Mouse (Mus musculus): ENCODE data around the gene Tnpo3.

The Tnpo3 gene

DNA sequence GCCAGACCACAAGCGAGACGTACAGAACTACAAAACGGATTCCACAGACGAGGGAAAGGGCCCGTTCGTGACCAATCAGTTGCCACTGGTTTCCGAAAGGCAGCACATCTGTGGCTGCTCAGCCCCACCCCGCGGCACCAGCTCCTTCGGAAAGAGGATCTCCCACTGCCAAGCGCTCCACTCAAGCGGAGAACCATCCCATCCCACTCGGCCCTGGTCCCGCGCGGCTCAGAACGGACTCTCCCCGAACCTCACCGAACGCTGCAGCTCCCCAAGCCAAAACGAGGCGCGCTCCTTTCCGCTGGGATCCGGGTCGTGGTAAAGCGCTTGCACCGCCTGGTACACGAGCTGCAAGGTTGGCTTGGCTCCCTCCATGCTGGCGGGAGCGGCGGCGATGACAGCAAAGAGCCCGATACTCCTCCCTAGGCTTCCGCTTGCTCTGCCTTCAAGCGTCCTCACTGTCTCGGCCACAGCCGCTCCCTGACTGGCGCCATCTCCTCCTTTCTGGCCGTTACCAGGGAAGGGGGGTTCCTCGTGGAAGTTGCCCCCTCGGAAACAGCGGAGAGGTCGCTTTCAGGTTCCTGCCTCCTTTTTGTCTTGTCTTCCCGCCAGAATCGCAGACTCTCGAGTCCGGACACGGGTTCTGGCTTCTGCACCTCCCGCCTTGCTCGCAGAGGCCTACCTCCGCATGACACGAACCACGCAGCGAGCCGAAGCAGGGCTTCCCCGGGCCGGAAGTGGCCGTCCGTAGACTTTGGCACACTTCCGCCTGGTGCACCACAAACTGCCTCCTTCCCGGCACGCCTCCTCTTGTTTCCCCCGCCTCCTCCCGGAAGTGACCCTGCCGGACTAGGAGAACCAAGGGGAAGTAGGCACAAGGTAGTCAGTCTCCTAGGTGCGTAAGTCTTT lies at the start of gene Tnpo3:
Gene Tnpo3 (minus strand): TSS at position 777 of the 909 bp plus-strand sequence.
- DNase-seq (ENCODE audit: low spot score): peak; percentile 81

DNA sequence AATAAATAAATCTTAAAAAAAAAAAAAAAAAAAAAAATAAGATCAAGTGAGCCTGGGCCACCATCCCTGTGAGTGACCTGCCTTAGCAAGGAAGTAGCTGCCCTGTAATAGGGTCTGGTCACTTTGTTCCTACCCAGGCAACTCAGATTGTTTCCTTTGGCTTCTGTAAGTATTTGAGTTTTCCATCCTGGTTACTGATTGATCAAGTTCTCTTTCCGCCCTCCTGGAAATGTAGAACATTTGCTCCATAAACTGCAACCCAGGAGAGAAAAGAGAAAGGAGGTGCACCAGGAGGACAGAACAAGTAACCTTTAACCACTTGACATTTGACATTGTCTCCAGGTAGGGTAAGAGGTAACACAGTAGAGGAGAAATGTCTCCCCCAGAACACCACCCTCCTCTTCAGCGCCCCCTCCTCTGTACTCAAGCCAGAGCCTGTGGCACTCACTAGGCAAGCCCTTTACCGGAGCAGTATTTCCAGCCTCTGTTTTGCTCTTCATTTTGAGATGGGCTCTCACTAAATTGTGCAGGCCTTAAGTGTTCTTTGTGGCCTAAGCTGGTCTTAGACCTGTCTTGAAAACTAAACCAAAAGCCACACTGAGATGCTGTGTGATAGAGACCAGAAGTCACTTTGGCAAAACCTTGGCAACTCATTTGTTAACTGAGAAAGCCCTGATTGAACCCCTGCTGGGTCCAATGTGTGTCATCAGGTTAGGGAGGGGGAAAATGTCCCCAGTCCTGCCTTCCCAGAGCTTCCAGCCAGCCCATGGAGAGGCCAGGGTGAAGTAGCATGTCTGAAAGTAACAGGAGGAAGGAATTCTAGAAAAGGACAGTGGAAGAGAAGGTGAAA lies 49.2 kb upstream of the Tnpo3 start:
- no peak for DNase-seq (ENCODE audit: low spot score)

DNA sequence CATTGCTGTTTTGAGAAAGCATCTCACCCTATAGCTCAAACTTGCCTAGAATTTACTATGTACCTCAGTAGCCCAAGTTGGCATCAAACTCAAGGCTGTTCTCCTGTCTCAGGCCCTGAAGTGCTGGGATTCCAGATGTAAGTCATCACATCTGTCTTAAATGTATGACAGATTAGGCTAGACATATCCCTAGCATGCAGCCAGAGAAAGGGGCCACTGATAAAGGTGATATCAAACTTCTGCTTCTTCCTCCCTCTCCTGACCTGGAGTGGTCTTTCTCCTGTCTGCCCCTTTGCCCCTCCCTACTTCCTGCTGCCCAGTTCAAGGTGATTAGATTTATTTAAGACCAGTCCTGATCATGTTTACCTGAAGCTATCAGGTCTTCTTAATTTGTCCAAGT lies 43.6 kb upstream of the Tnpo3 start:
- no peak for DNase-seq (ENCODE audit: low spot score)

DNA sequence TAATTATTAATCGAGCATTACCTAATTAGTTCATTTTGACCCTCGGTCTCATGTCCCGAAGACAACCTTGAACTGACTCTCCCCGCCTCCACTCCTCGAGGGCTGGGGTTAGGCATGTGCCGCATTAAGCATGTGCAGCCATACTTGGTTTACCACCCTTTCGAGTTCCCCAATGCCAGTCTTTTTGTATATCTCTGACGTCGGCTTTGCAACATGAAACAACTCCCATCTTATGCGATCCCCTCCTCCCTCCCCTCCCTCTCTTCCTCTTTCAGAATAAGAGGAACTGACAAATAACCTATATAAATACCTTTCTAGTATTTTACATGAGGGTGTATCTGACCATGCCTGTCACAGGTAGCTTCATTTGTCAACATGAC lies 40.5 kb upstream of the Tnpo3 start:
- no peak for DNase-seq (ENCODE audit: low spot score)

DNA sequence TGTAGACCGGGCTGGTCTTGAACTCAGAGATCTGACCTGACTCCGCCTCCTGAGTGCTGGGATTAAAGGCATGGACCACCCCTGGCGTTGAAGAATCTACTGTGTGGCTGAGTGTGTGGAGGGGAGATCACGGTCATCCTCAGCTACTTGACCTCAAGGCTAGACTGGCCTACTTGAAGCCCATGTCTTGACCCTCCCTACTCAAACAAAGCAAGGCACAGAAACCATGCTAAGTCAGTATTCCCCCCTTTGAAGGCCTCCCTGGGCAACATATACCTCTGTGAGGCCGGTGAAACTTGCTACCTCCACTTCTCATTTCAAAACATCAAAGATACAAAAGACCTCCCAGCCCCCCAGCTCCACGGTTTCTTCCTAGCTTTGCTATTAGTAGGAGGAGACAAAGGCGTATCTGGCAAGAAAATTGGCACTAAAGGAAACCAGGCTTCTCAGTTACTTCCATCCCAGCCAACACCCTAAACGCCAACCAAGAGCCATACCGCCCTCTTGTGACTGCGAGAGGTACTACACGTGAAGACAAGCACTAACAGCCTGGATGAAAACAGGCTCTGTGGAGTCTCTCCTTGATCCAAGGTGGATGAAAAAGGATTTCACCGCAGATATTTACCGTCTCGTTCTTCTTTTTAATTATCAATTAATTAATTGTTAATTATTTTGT lies 39.9 kb upstream of the Tnpo3 start:
- DNase-seq (ENCODE audit: low spot score): peak; percentile 82

DNA sequence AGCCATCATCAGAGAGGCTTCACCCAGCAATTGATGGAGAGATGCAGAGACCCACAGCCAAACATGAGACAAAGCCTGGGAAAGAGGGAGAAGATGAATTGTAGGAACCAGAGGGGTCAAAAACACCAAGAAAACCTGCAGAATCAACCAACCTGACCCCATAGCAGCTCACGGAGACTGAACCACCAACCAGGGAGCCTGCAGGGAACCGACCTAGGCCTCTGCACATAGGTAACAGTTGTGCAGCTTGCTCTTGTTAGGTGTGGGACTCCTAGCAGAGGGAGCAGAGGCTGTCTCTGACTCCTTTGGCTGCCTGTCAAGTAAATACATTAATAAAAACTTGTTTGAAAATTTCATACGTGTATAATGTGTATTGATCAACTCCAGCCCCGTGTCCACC lies 32.1 kb upstream of the Tnpo3 start:
- DNase-seq (ENCODE audit: low spot score): no peak

DNA sequence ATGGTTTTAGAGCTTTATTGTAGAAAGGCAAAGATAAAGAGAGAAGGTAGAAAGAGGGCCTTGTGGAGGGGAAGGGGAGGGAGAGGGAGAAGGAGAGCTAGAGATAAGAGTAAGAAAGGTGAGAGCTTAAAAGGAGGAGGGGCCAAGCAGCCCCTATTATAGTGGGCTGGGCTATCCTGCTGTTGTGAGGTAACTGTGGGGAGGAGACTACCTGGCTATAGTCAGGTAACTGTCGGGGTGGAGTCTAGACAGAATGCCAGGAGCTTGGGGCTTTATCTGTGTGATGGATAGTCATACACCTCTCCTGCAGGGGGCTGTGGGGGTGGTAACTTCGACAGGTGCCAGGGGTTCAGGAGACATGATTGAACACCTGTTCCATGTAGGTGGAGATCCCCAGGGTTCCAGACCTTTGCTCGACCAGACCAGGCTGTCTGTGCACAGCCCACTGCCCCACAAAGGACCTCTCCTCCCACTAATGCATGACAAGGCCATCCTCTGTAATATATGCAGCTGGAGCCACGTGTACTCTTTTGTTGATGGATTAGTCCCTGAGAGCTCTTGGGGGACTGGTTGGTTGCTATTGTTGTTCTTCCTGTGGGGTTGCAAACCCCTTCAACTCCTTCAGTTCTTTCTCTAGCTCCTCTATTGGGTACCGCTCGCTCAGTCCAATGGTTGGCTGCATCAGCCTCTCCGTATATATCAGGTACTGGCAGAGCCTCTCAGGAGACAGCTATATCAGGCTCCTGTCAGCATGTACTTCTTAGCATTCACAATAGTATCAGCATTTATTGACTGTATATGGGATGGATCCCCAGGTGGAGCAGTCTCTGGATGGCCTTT lies 30.1 kb upstream of the Tnpo3 start:
- DNase-seq (ENCODE audit: low spot score): no peak

DNA sequence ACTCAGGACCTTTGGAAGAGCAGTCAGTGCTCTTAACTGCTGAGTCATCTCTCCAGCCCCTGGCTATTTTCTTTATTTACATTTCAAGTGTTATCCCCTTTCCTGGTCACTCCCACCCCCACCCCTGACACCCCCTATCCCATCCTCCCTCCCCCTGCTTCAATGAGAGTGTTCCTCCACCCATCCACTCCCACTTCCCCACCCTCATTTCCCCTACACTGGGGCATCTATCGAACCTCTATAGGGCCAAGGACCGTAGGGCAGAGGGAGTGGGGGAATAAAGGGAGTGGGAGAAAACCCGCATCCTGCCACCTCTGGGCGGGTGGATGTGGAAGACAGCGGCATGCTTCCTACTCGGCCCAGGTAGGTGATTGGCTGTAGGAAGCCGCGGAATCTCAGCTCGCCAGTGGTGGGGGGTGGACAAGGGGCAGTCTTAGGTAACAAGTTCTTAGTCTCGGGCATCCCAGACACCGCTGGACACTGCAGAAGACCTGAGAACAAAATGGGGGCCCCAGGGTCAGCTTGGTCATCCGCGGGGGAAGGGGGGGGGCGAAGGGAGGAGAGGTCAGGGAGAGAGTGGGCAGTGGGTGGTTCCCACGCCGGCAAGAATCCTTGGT lies 29.3 kb upstream of the Tnpo3 start:
- DNase-seq (ENCODE audit: low spot score): no peak

DNA sequence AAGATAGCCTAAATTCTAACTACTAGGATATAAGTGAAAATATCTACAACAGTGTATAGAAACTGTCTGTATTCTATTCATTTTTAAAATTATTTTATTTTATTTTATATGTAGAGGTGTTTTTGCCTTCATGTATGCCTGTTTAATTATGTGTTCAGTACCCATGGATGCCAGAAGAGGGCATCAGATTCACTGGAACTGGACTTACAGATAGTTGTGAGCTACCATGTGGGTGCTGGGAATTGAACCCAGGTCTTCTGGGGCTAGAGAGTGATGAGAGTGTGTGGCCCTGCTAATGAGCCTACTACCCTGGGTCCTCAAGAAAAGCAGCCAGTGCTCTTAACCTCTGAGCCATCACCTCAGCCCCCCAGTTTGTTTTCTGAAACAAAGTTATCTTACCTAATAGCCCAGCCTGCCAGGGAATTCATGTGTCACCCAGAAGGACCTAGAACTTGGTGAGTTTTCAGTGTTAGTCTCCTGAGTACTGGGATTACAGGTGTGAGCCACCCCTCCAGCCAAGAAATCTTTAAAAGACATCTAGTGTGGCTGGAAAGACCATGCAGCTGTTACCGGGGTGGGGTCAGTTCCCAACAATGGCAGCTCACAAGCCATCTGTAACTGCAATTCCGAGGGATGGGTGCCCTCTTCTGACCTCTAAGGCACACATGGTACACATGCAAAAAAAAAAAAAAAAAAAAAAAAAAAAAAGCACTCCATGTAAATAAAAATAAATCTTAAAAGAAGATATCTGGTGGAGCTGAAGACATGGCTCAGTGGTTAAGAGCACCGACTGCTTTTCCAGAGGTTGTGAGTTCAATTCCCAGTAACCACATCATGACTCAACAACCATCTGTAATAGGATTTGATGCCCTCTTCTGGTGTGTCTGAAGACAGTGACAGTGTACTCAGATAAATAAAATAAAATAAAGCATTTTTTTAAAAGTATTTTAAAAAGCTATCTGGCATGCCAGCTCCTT lies 28.0 kb upstream of the Tnpo3 start:
- no peak for DNase-seq (ENCODE audit: low spot score)

DNA sequence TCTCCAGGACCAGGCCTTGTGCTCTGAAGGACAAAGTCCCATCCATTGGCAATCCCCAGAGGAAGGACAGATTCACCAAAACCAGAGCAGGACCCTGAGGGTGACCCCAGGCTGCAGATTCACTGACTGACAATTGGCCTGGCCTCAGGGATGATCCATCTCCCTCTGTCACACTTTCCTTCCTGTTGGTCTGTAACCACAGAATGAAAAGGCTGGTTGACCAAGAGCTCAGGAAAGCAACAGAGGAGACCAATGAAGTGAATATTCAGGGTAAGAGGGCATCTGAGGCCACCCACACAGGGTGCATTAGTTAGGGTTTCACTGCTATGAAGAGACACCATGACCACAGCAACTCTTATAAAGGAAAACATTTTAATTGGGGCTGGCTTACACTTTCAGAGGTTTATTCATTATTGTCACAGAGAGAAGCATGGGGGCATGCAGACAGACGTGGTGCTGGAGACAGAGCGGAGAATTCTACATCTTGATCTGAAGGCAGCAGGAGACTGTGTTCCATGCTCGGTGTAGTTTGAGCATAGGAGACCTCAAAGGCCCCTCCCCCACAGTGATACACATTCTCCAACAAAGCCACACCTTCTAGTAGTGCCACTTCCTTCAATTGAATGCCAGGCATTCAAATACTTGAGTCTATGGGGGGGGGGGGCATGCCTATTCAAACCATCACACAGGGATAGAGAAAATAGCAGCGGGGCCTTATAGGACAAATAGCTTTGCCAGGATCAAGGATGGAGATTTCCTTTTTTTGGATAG lies 26.8 kb upstream of the Tnpo3 start:
- DNase-seq (ENCODE audit: low spot score): no peak

DNA sequence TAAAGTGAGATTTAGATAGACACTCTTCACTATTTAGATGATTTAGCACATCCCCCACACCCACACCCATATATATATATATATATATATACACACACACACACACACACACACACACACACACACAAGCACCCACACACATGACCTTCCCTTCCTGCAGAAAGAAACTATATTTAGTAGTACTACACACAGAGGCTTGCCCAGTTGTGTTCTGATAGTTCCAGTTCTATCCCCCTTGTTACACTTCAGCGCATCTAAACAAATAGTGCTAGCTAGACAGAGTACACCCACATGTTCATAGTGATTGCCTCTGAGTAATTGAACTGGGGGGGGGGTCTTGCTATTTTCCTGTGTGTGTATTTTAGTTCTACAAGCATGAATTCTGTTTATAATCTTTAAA lies 24.9 kb upstream of the Tnpo3 start:
- no peak for DNase-seq (ENCODE audit: low spot score)

DNA sequence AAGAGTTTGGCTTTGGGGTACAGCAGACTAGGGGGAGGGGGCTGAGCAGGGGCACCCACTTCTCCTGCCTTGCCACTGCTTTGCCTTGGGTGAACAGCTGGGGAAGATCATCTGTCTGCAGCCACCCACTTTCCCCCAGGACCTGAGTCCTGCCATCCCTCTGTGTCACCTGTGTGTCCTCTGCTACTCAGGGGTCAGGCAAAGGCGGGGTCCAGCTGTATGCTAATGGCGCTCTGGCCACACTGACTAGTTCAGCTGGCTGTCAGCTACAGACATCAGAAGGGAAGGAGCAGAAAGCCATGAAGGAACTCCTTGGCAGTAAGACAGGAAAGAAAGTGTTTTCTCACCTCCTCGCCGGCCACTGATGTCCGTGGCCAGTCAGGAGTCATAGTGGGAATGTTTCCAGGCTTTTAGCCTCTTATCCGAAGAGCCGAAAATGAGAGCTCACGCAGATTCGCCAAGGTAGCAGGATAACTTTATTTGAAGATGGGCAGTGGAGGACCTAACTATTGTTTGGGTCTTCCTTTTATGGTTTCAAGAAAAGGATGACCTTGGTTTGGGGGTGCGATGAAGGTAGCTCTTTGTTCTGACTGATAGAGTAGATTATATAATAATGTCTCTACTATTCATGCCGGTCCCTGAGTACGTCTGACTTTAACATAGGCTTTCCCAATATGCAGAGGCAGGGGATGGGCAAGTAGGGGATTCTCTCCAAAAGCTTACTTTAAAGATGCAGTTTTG lies 23.0 kb upstream of the Tnpo3 start:
- no peak for DNase-seq (ENCODE audit: low spot score)

DNA sequence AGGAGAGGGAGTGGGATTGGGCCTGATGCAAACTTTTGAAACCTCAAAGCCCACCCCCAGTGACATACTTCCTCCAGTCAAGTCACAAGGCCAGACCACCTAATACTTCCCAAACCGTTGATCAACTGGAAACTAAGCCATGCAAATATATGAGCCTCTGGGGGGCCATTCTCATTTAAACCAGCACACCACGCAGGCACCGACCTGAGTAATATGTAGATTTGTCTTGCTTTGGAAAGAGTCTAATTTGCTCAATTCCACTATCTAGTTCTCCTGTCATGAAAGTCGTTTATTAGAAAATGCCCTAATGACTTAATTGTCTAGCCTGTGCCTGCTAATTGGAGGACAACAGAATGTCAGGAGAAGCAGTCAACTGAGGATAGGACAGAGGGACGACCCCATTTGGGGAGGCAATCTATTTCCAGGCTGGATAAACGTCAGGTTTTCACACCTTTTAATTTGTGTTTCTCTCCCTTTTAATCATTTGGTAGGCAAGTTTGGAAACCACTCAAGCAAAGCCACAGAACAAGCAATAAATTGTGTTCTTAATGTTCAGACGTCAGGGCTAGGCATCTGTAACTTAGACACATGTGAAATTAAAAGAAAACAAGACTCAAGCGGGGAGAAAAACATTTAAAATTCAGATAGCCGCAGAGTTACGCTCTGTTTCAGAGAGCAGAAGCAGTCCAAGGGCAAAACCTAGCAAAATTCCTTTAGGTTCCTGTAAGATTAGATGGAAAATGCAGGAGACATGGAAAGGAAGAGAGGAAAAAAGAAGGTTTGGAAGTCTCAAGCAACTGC lies 22.3 kb upstream of the Tnpo3 start:
- DNase-seq (ENCODE audit: low spot score): no peak

DNA sequence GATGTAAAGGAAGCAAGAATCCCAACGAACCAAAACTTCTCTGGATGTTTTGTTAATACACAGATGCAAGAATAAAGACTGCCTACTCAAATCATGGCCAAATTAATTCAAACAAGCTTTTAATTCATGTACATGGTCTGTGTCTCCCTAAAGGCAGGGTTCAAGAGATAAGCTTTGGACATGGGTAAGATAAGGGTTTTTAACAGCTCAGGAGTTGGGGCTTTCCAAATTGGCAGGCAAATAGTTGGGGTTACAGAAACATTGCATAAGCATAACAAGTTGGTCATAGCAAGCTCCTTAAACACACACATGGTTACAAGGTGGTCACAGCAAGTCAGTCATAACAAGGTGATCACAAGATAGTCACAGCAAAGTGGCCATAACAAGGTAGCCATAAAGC lies 20.5 kb upstream of the Tnpo3 start:
- no peak for DNase-seq (ENCODE audit: low spot score)

DNA sequence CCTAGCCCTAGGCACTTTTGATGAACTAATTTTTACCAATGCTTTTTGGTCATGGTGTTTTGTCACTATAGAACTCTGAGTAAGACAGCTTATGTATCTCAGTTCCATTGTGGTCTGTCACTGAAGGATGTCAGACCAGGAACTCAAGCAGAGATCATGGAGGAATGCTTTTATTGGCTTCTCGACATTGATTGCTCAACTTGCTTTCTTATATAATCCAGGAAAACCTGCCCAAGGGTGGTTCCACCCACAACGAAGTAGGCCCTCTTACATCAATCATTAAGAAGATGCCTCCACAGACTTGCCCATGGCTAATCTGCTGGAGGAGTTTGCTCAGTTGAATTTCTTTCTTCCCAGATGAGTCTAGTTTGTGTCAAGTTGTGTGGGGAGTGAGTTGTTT lies 18.1 kb upstream of the Tnpo3 start:
- no peak for DNase-seq (ENCODE audit: low spot score)

DNA sequence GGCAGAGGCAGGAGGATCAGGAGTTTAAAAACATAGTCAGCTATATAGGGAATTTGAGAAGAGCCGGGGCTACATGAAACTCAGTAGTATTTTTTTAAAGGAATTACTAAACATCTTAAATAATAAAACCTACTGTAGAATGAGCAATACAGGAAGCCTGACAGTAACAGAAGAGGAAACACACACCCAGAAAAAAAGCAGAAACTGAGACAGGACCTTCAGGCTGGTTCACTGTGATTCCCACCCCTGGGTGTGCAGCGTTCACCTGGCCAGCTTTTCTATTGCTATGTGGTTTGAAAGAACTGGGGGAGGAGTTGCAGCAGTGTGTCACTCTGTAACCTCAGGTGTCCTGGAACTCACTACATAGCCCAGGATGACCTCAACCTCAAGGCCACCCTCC lies 14.2 kb upstream of the Tnpo3 start:
- no peak for DNase-seq (ENCODE audit: low spot score)

DNA sequence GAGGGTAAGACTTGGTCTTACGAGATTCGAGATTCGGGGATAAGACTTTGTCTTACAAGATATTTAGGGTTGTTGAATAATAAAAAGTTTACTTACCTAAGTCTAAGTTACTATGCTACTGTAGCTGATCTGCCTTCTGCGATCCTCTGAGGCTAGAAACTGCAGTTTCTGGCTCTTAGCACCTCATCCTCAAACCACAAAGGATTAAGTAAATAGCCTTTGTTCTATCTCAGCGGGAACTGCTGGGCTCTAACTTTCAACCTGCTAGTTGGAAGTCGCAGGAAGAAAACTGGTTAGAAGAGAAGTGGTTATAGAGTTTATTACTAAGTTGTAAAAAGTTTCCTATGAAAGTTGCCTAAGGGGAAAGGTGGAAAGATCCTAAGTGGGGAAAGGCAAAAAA lies 12.6 kb upstream of the Tnpo3 start:
- no peak for DNase-seq (ENCODE audit: low spot score)

All from ovary, postnatal 10 days (tissue).